Mouse (Mus musculus) cerebellum, postnatal 4 days (tissue): ENCODE measurements around the gene Gm44805.

ENCODE experiments used
- DNase-seq, 2 experiments: peaks; one replicate each; pipeline ENCODE4 v3.0.0; 2022; ENCODE audit warnings: low spot score in 2 of 2, mixed read lengths in 1 of 2

Gm44805 gene

GRCm38 (mm10) chr7:19678901-19679300, 2.3 kb downstream of the Gm44805 start:
- no peak for DNase-seq

DNA sequence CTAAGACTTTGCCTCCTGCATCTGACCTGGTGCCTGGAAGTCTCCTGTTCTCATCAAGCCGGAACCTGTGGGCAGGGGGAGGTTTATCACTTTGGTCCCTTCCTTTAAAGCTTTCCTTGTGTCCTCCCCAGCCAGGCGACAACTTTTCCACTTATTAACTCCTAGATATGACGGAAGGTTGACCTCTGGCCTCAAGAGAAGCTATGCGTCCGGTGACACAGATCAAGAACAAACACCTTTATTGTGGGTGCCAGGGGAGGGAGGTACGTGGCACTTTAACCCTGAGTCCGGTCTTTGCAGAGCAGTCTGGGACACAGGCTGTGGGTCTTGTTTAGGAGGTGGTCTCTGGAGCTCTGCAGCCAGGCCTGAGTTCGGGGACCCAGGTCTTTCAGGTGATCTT, 3.4 kb downstream of the Gm44805 start, which contains the start of gene Apoc2:
Gene Apoc2, minus strand, starts transcription at position 70 of the 400 bp plus-strand sequence.
- DNase-seq = no peak

DNA sequence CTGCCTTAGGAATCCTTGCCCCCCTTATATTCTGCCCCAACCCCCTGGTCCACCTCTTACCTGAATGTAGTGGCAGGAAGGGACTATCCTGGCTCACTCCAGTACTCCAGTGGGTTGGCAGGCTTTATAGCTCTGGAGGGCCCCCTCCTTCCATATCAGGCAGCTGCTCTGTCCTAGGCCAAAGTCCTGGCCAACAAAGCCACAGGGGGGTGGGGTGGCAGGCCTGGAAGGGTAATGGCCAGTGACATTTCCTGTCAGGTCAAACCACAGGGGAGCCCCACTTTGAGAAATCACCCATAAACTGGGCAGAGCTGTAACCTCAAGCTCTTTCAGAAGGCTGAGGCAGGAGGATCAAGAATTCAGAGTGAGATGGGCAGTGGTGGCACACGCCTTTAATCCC, 4.6 kb downstream of the Gm44805 start:
- no peak for DNase-seq

GRCm38 (mm10) chr7:19675824-19676223, 5.4 kb downstream of the Gm44805 start:
- DNase-seq = no peak

DNA sequence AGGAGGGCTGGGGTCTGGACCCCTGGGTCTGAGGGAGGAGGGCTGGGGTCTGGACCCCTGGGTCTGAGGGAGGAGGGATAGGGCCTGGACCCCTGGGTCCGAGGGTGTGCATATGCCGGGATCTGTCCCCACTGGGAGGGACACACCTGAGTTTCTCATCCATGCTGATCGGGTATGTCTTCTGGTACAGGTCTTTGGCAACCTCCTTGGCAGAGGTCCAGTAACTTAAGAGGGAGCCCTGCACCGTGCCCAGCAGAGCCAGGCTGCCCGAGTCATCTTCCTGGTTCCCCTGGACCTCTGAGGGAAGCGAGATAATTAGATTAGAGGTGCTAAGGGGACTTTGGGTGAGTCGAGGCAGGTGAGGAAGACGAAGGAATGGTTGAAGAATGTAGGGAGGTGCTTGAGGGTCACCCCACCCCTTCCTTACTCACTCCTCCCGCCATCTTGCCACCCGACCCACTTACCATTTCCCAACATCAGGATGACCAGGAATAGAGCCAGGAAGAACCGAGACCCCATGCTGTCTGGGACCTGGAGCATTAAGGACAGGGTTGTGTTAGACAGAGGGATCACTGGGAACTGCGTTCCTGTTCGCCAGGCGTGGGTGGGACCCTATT, 8.0 kb downstream of the Gm44805 start:
- no peak for DNase-seq

- DNase-seq = no peak
Observed at GRCm38 (mm10) chr7:19671511-19671910, 9.7 kb downstream of the Gm44805 start.

- DNase-seq = peak; percentile 85 to 92
Observed at GRCm38 (mm10) chr7:19668947-19669721, 12.1 kb downstream of the Gm44805 start.

DNA sequence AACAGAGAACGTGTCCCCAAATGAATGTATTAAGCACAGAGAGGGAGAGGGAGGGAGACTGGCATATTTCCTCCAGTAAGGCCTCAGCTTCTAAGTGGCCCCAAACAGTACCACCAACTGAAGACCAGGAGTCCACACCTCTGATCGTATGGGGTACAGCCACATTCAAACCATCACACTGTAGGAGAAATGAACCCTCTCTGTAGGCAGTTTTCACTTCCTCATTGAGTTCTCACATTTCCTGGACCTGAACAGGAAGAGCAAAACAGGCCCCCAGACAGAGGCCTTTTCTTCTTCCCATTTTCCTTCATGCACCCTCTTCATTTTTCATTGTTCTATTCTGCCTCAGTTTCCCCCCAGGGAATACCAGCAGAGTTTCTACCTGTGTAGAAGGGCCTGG, 13.8 kb downstream of the Gm44805 start:
- DNase-seq = no peak

GRCm38 (mm10) chr7:19666750-19667149, 14.5 kb downstream of the Gm44805 start:
- DNase-seq = no peak

DNA sequence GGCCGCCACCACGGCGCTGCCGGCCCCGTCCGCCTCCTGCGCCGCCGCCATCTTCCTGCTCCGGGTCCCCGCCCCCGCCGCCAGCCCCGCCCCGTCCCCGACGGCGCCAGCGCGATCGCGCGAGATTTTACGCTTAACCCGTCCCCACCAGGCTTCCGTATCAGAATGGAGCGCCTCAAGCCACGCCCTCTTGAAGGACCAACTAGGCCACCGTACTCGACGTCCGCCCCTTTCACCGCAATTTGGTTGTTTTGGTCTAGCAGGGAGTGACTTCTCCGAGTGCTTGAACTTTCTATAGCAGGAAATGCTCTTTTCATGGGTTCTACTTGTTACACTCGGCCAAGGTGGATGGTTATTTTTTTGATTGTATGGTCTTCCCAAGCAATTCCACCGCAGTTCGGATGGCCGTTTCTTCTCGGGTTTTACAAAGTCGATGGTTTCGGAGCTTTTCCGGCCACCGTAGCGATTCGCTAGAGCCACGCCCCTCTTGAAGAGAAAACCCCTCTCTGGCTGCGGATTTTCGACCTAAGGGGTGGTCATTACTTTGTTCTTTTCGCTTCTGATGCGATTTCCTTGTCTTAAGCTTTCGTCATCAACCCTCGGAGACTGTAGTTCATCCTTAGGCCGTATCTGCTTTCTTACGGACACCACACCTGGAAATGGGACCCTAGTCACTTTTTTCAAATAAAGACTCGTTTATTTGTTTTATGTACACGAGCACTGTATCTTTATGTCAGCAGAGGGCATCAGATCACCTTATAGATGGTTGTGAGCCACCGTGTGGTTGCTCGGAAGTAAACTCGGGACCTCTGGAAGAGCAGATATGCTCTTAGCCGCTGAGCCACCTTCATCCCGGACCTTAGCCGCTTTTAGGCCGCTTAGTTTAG, 16.0 kb downstream of the Gm44805 start, which contains the start of gene Clptm1:
Gene Clptm1, minus strand, starts transcription at position 79 of the 887 bp plus-strand sequence.
- peak; percentile 94 to 97 for DNase-seq

DNA sequence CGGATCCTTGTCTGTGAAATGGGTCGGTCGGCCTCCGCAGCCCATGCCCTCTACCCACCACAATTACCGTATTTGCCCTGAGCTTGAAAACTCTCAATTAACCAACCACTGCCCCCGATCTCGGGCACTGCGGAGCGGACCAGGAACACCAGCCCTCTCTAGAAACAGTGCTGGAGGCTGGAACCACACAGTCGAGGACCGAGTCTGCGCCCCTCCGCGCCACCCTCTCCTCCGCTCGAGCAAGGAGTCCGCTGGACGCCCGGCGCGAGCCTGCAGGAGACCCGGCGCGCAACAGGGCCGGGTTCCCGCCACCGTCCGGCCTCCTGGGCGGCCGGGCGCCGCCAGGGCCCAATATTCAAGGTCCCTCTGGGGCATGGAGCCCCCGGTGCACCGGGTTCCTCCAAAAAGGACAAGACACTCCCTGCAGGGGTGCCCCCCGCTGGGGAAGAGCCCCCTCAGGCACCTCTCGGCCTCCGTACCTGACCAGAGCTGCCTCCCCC, 16.7 kb downstream of the Gm44805 start:
- DNase-seq = no peak

DNA sequence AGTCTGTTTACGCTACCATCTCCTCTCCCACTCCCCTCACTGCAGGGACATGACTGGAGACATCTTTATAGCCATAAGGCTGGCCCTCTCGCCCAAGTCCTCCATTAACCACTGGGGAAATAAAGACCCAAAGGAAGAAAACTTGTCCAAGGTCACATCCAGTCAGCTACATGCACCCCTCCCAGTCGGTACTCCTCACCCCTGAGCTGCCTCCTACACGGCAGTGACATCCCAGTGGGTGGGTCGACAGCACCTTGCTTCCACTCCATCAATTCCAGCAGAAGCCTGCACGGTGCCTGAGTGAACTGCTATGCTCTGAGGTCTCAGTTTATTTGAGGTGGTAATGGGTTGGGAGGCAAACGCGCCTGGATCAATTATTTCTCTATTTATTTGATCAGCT, 17.3 kb downstream of the Gm44805 start:
- peak in 1 of 2 experiments; percentile 15 for DNase-seq

GRCm38 (mm10) chr7:19652614-19653013, 28.6 kb downstream of the Gm44805 start:
- no peak for DNase-seq

DNA sequence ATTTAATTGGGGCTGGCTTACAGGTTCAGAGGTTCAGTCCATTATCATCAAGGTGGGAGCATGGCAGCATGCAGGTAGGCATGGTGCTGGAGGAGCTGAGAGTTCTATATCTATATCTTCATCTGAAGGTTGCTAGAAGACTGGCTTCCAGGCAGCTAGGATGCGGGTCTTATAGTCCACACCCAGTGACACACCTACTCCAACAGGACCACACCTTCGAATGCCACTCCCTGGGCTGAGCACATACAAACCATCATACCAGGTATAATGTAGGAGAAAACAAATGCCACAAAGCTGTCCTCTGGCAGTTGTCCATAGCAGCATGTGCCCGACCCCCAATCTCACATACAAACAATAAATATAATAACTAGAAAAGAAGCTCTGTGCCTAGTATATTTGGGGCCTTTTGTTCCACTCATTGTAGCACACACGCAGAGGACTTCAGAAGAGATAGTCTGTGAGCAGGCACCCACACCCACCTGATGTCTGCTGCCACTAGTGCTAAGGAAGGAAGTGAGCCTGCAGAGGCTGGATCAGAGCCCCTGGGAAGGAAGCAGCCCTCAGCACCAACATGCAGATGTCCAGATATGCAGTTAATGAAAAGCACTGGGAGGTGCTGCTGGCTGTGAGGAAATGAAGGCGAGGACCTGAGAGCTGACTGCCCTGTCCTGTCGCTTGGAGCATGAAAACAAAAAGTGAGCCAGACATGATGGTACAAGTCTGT, 30.0 kb downstream of the Gm44805 start:
- no peak for DNase-seq

DNA sequence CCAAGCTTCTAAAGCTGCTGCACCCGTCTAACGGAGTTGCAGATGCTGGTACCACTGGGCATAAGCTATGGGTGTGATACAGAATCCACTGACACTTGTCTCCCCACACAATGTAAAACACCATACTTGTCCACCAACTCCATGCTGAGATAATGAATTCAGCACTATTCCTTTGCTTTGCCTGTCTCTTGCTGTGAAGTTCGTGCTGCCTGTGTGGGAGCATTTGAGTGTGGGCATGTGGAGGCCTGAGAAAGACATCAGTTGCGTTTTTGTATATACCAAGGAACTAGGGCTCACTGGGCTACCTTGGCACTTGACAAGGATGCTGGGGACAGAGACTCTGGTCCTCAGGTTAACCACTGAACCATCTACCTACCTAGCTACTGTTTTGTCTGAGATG, 40.0 kb downstream of the Gm44805 start:
- DNase-seq = no peak

DNA sequence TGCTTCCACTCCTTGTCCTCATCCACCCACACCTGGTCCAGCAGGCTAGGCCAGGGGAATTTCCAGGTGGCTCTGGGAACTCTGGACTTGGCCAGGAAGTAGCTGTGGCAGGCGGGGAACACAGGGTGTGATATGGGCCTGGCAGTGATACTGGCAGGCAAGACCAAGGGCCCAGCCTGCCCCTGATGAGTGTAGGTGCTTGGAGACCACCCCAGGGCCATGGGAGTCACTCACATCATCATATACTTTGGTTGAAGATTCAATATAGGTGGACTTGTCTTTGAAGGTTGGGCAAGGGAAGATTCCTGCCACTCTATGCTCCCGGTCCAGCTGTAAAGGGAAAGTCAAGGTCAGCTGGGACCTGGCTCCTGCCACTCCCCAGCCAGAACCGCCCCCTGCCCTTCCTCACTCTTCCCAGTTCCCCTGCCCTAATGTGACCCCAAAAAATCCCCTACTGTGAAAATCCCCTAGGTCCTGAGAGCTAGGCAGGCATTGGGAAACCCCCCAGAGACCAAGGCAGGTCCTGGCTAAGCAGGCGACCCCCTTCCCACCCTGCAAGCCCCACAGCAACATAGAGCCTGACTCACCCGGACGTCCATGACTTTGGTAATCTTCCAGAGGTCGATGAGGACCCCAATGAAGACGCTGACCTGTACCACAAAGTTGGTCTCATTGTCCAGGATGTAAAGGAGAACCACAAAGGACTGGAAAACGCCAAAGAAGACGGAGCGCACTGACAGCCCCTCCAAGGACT, 46.0 kb downstream of the Gm44805 start:
- DNase-seq = no peak

- no peak for DNase-seq
Observed at GRCm38 (mm10) chr7:19634591-19634990, 46.6 kb downstream of the Gm44805 start.

DNA sequence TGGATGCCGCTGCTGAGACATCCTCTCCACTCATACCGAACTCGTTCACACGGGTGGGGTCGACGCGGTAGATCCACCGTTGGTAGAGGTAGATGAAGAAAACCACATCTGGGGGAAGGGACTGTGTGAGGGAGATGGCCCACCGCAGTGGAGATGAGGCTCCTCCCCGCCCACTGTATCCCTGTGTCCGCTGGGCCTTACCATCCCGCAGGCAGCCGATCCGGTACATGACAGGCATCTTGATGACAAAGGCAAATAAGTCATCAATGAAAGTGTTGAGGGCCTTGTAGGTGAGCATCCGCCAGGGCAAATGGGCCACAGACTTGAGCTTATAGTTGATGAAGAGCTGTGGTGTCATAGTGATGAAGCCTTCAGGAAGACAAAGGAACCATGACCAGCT, 47.4 kb downstream of the Gm44805 start:
- no peak for DNase-seq

GRCm38 (mm10) chr7:19633197-19633596, 48.0 kb downstream of the Gm44805 start:
- DNase-seq = no peak

GRCm38 (mm10) chr7:19632720-19633119, 48.5 kb downstream of the Gm44805 start:
- no peak for DNase-seq

DNA sequence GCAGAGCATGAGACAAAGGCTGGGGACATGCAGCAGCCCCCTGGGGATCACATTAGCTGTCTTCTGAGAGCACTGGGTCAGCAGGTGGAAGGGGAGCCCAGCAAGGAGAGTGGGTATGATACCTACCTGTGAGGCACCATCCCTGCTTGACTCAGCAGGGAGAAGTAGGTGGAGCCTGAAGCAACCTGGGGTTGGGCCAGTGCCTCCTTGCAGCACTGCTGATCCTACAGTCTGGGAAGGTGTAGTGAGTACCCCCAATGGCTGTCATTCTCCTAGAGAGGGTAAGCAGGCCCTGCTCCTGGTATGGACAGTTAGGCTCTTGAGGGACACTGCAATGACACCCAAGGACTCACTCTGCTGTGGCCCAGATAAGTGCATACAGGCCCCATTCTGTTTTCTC, 48.9 kb downstream of the Gm44805 start:
- no peak for DNase-seq
